Mouse (Mus musculus) c-Kit-positive CD71-negative TER-119-negative erythroid progenitor cells, embryonic 14.5 days (primary cell): Measurements from ENCODE around the gene Hnrnph1.
"Not testable (repeated sequence)": the region's sequence is repeated elsewhere in the genome, so short reads cannot be mapped to it uniquely, and the experiment has no call there.

ENCODE experiments used
- DNase-seq: peaks from one replicate; pipeline ENCODE4 v3.0.0-alpha.2; 2013; ENCODE audit warnings: low read depth

Gene Hnrnph1

GRCm38 (mm10) chr11:50376911-50377891 is at the start of gene Hnrnph1:
Gene Hnrnph1, plus strand, starts transcription at chr11:50376990.
- peak; percentile 97 for DNase-seq

GRCm38 (mm10) chr11:50328075-50328625 is 48.6 kb upstream of the Hnrnph1 start:
- no peak for DNase-seq

DNA sequence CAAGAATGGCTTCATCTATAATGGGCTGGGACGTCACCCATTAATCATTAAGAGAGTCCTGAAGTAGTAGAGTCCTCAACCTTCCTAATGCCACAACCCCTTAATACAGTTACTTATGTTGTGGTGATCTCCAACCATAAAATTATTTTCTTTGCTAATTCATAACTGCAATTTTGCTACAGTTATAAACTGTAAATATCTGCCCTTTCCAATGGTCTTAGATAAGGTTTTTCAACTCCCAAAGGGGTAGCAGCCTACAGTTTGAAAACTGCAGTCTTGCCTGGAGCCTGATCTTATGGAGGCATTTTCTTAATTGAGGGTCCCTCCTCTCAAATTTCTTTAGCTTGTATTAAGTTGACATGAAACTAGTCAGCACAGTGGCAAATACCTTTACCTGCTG is 47.4 kb upstream of the Hnrnph1 start:
- DNase-seq, result no peak

DNA sequence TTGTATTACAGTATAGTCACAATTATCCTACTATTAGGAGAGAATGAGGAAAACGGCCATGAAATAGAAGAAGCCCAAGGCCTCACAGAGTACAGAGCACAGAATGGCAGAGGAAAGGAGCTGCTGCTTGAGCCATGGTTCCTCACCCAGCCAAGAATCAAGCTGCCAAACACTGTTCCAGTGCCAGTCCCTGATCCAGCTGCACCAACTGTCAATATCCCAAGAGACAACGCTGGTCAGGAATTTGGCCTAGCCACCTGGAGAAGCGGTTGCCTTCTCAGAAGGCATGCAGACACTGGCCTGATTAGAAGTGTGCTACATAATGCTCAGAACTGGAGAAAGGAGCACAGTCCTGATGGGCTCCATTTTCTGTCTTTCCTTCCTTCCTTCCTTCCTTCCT is 43.6 kb upstream of the Hnrnph1 start:
- DNase-seq, result no peak

GRCm38 (mm10) chr11:50336126-50336525 is 40.7 kb upstream of the Hnrnph1 start:
- no peak for DNase-seq

DNA sequence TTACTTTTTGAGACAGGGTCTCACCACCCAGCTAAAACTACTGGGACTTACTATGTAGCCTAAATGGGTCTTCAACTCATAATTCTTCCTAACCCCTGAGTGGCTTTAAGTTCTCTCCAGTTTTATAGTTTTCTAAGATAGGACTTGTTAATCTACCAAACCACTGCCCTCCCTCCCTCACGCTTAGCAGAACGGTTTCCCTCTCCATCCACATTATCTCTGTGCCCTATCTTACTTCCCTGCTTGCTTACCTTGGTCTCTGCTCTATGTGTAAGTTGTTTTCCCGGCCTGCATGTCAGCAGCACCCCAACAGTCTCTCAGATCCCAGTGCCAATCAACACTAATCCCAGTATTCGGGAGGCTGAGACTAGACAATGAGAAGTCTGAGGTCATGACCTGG is 39.9 kb upstream of the Hnrnph1 start:
- DNase-seq, result no peak

- DNase-seq, result no peak
Measured at GRCm38 (mm10) chr11:50345486-50345885, 31.3 kb upstream of the Hnrnph1 start.

DNA sequence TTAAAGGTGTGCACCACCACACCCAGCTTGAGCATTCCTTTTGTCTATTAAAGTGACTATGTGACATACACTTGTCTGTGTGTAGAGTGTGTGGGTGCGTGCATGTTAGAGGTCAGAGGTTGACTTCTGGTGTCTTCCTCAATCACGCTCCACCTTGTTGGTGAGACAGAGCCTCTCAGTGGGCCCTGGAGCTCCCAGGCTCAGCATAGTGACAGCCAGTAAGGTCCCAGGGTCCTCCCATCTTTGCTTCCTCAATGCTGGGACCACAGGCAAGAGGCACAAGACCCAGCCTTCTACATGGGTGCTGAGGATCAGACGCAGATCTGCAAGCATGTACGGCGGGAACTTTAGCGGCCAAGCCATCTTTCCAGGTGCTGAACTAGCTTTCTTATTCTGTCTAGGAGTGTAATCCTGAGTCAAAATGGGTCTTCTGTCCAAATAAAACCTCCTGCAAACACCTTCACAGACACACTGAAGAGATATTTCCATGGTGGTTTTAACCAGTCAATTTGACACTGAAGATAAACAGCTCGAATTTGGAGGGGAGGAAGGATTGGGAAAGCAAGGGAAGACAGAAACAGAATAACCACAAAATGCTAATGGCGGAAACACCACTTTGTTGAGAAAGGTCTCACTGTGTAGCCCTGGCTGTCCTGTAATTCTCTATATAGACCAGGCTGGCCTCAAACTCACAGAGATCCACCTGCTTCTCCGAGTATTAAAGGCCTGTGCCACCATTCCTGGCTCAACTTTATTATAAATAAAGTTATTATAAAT is 30.3 kb upstream of the Hnrnph1 start:
- DNase-seq, result no peak

DNA sequence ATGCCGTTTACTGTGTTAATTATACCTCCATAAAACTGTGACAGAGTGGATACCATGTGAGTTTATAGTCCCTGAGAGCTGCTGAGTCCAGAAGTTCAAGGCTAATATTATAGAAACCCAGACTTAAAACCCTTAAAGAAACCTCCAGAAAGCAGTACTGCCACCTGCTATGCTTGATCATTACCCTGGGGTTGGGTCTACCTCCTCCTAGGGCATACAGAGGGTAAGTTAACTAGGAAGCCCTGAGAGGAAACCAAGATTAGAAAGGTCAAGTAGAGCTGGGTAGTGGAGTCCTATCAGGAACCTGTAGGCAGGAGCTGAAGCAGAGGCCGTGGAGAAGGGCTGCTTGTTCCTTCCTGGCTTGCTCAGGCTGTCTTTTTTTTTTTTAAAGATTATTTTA is 24.6 kb upstream of the Hnrnph1 start:
- no peak for DNase-seq

GRCm38 (mm10) chr11:50354162-50354561 is 22.6 kb upstream of the Hnrnph1 start, which contains the start of gene Cby3:
Gene Cby3, plus strand, starts transcription at chr11:50354462.
- DNase-seq, result no peak

DNA sequence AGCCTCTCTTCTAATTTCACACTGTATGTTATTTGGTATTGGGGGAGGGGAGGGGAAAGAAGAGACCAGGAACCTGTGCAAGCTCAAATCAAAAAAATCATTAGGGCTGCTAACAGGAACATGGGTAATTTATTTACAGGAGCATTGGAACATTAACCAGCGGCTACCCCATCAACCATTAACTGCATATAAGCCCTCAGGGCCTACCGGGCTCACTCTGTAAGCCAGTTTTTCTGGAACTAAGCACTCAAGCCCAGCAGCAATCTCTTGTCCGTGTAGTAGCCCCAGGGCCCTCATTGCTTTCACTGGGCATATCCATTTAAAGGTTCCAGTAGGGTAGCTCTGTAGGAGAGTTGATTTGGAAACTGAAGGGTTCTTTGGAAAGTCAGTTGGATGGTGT is 21.9 kb upstream of the Hnrnph1 start:
- no peak for DNase-seq

DNA sequence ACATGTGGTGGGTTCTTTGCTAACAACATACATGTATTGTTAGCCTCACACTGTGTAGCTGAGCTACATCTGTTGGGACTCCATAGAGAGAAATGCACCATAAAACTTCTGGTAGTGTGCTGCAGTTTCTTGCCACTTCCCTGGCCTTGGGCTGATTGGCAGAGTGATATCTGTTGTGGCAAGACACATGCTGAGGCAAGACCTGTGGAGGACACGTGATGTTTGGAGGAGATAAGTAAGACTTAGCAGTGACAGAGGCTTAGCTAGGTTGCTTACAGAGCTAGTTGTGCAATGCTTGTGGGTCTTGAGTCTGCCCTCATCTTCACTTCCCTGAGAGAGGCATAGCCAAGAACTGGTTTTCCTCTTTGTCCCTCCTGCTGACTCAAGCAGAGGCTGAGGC is 21.4 kb upstream of the Hnrnph1 start:
- DNase-seq, result no peak

DNA sequence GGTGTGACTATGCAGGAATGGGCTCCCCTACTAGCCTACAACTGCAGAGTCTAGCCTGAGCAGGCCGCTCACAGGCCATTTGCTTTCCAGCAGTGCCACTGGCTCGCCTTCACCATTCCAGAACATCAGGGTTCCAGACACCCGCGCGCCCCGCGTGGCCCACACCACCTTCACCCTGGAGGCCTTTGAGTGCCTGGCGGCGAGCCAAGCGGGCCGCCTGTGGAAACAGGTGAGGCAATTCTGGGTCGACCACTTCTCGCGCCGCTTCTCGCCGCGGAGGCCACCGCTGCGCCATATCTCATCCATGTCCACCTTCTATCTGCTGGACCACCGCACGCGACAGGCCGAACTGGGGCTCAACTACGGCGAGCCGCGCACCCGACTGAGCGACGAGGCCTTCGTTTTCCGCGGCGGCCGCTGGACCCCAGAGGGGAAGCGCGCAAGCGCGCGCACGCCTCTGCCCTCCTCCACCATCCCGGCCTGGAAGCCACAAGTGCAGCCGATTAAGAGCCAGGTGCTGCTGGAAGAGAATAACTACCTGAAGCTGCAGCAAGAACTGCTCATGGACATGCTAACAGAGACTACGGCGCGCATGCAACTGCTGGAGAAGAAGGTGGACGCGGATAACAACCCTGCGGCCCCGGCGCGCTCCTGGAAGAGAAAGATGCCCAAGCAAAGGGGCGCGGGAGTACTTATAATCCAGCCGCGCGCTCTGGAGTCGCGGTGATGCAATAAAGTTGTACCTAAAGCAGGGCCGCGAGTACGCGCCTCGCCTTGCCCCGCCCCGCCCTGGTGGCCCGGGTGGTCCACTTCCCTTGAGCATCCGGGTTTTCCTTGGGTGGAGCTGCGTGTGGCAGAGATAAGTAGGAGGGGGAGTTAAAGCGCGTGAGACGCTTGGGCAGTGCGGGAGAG is 17.6 kb upstream of the Hnrnph1 start:
- peak; percentile 48 for DNase-seq

DNA sequence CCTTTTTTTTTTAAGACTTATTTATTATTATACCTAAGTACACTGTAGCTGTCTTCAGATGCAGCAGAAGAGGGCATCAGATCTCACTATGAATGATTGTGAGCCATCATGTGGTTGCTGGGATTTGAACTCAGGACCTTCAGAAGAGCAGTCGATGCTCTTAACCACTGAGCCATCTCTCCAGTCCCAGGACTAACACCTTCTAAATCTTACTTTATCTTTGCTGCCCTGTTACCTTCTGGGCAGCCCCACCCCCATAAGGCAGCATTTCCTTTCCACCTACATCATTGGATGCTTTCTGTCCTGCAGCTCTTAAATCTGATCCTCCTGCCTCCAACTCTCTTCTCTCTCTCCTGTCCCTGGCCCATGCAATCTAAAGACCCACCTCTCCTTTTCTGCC is 15.5 kb upstream of the Hnrnph1 start:
- DNase-seq, result not testable (repeated sequence)

DNA sequence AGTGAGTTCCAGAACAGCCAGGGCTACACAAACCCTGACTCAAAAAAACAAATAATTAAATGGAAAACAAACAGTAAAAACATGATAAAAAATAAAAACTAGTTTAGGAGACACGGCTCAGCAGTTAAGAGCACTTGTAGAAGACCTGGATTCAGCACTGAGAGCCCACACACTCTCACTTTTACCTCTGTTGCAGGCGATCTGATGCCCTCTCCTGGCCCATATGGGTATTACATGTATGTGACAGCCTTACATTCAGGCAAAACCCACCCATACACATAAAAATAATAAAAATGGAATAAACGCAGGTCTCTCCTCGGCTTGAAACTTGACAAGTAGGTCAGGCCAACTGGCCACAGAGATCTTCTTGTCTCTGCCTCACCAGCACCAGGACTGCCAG is 12.2 kb upstream of the Hnrnph1 start:
- DNase-seq, result peak; percentile 85

DNA sequence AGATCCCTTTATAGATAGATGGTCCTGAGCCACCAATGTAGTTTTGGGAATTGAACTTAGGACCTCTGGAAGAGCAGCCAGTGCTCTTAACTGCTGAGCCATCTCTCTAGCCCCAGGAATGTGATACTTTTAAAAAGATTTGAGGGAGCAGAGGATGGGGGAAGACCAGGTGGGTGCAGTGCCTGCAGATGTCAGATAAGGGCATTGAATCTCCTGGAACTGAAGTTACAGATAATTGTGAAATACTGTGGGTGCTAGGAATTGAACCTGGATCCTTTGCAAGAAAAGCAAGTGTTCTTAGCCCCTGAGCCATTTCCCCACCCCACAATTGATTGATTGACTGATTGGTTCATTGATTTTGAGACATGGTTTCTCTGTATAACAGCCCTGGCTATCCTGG is 11.5 kb upstream of the Hnrnph1 start:
- DNase-seq, result no peak

- DNase-seq, result no peak
Measured at GRCm38 (mm10) chr11:50367531-50367930, 9.3 kb upstream of the Hnrnph1 start.

DNA sequence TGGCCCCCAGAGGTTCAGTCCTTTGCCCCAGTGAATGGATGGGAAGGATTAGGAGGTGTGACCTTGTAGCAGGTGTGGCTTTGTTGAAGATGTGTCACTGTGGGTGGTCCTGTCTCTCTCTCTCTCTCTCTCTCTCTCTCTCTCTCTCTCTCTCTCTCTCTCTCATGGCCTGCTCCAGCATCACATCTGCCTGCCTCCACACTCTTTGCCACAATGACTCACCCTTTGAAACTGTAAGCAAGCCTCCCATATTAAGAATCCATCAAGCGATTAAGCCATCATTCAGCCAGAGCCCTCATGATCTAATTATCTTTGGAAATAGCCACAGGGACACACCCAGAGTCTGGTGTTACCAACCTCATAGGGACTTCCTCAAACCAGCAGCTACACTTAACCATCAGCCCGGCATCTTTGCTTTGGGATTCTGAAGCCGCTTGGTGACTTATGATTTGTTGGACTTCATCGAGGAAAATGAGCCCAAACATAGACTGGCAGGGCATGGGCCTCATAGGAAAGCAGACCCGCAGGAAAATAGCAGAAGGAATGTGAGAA is 7.4 kb upstream of the Hnrnph1 start:
- DNase-seq, result no peak

GRCm38 (mm10) chr11:50370969-50371368 is 5.8 kb upstream of the Hnrnph1 start:
- DNase-seq, result no peak

GRCm38 (mm10) chr11:50371399-50371841 is 5.4 kb upstream of the Hnrnph1 start:
- peak; percentile 63 for DNase-seq

DNA sequence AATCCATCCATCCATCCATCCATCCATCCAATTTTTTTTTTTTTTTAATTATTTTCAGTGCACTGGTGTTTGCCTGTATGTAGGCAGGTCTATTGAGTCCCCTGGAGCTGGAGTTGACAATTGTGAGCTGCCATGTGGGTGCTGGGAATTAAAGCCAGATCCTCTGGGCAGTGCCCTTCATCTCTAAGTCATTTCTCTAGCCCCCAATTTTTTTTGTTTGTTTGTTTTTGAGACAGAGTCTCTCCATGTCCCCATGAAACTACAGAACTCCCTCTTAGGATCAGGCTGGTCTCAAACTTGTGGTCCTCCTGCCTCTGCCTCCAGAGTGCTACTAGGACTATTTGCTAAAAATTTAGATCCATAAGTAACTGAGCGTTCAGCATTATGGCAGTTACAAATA is 4.9 kb upstream of the Hnrnph1 start:
- no peak for DNase-seq
